Mouse (Mus musculus) kidney, embryonic 16.5 days (tissue): Measurements from ENCODE around the gene Atp2b2. TPM values are rescaled to one million over a fixed set of nuclear protein-coding genes. Genes with fewer than 3 reads are reported as not detected.

Source experiments
- ATAC-seq: fragments of 200-750 bp; cut with Nextera tagmentation; 2 replicates; pipeline ENCODE4 v1.8.0; 2017; ENCODE audit warnings: moderate TSS enrichment; ENCODE audit not compliant: low FRiP score, low TSS enrichment
- H3K27ac ChIP-seq: fragments of 300-500 bp; sonication (generic); 2 replicates; pipeline ENCODE4 v1.5.1; 2014; ENCODE audit warnings: low read length
- H3K27me3 ChIP-seq: fragments of 300-500 bp; sonication (generic); 2 replicates; pipeline ENCODE4 v1.6.1; 2014; ENCODE audit warnings: low read length, control low read depth, mixed read lengths; ENCODE audit not compliant: insufficient read depth
- H3K36me3 ChIP-seq: fragments of 300-500 bp; sonication (generic); 2 replicates; pipeline ENCODE4 v1.6.1; 2014; ENCODE audit warnings: low read length, control low read depth, mixed read lengths; ENCODE audit not compliant: insufficient read depth
- H3K4me1 ChIP-seq: fragments of 300-500 bp; sonication (generic); 2 replicates; pipeline ENCODE4 v1.6.1; 2014; ENCODE audit warnings: low read length, control low read depth, mixed read lengths; ENCODE audit not compliant: insufficient read depth
- H3K4me2 ChIP-seq: fragments of 300-500 bp; sonication (generic); replicated peaks from 2 replicates; pipeline ENCODE4 v1.6.1; 2014; ENCODE audit warnings: low read depth, low read length
- H3K4me3 ChIP-seq: fragments of 300-500 bp; sonication (generic); 2 replicates; pipeline ENCODE4 v1.5.1; 2014; ENCODE audit warnings: mild to moderate bottlenecking, low read length
- H3K9ac ChIP-seq: fragments of 300-500 bp; sonication (generic); replicated peaks from 2 replicates; pipeline ENCODE4 v1.6.1; 2014; ENCODE audit warnings: low read length
- H3K9me3 ChIP-seq: fragments of 300-500 bp; sonication (generic); 2 replicates; pipeline ENCODE4 v1.6.1; 2016; ENCODE audit warnings: low read length, control low read depth
- WGBS: fragments of 180-500 bp; shearing (Covaris S2); extraction: QIAGEN DNeasy Blood & Tissue Kit; methylation state at CpG from one replicate; pipeline ENCODE4 v1.1.7; 2014; 5-methylcytosine and 5-hydroxymethylcytosine counted together
- polyA plus RNA-seq: library from polyadenylated mRNA; unstranded; fragments of >200 nt; fragmentation: Nextera tagmentation; extraction: Ambion mirVana; gene quantifications from 2 replicates; pipeline ENCODE4 v1.2.1, GENCODE M21; 2015

Gene Atp2b2
- polyA plus RNA-seq, 1 experiment from 2014 or later, result 0.09 TPM

- Histone ChIP-seq H3K9me3 (no peaks in the 10 kb centered on the region), H3K36me3 (no peaks in the 10 kb centered on the region), H3K27me3 (no peaks in the 10 kb centered on the region), H3K4me1 (no peaks in the 10 kb centered on the region), H3K9ac (no peak overlapping the region), H3K27ac (no peak overlapping the region), H3K4me3 (no peak overlapping the region), H3K4me2 (no peak overlapping the region)
- WGBS, result 62% methylated on average over 8 of the region's 8 CpGs
- no peak for ATAC-seq
Measured at GRCm38 (mm10) chr6:113936111-113936510, 106.3 kb downstream of the Atp2b2 start.

DNA sequence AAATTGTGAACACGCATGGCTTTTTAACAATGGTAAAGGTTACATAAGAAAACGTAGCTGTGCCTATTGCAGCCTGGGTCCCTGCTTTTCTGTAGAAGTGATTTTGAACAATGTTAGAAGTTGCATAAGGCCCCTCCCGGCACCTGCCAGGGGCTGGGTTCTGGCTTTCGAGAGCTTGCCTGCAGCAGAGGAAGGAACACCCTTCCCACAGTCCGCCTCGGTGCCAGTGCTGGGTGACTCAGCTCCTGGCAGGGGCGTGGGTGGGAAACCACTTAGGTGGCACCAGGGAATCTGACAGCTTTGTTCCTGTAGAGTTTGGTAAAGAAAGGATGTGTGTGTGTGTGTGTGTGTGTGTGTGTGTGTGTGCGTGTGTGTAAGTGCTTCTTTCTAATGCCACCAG, 107.7 kb downstream of the Atp2b2 start:
- Histone ChIP-seq H3K36me3 (no peaks in the 10 kb centered on the region), H3K27ac (no peak overlapping the region), H3K9me3 (no peaks in the 10 kb centered on the region), H3K9ac (no peak overlapping the region), H3K4me1 (no peaks in the 10 kb centered on the region), H3K27me3 (no peaks in the 10 kb centered on the region), H3K4me3 (no peak overlapping the region), H3K4me2 (no peak overlapping the region)
- WGBS, result 79% methylated on average over 7 of the region's 8 CpGs
- ATAC-seq, result no peak

DNA sequence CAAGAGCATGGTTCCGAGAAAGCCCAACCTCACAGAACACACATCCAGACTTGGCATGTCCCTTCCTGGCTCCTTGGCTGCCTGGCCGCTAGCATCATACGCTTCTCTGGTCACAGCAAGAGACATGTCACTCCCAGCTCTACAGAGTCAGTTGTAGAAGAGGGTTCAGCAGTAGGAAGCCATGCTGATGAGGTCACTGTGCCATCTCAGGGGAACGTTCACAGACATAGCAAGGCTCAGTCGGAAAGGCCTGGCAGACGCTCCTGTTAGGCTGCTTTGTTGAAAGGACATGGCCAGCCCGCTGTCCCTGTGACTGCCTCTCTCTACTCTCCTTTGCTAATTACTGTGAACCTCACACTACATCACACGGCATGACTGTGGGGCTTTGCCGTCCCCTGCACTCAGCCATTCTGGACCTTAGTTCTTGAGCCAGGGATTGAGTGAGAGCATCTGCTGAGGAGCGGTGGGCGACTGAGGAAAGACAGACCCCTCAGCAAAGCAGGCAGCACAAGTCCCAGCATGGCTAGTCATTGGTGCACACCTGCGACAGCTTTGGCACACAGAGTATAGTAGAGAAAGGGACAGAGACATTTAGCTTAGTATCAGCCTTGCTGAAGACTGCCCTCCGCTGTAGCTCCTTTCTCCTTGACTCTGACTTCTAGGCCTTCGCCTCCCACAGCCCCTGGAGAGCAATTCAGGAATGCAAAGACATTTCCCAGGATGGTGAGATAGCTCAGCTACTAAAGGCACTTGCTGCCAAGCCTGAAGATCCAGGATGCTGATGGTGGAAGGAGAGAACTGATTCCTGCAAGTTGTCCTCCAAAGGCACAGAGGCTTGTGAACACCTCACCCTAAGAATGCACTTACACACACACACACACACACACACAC, 108.9 kb downstream of the Atp2b2 start:
- Histone ChIP-seq H3K4me3 (no peak overlapping the region), H3K27me3 (no peaks in the 10 kb centered on the region), H3K36me3 (no peaks in the 10 kb centered on the region), H3K4me2 (no peak overlapping the region), H3K9ac (no peak overlapping the region), H3K9me3 (no peaks in the 10 kb centered on the region), H3K4me1 (no peaks in the 10 kb centered on the region), H3K27ac (no peak overlapping the region)
- 81% methylated on average over 14 of the region's 14 CpGs for WGBS
- no peak for ATAC-seq

- Histone ChIP-seq H3K4me2 (no peak overlapping the region), H3K9me3 (no peaks in the 10 kb centered on the region), H3K36me3 (no peaks in the 10 kb centered on the region), H3K4me3 (no peak overlapping the region), H3K9ac (no peak overlapping the region), H3K27ac (no peak overlapping the region), H3K27me3 (no peaks in the 10 kb centered on the region), H3K4me1 (no peaks in the 10 kb centered on the region)
- no peak for ATAC-seq
- WGBS, result 84% methylated on average over 8 of the region's 8 CpGs
Measured at GRCm38 (mm10) chr6:113929191-113929875, 113.1 kb downstream of the Atp2b2 start.

- Histone ChIP-seq H3K27ac (no peak overlapping the region), H3K4me3 (no peak overlapping the region), H3K9me3 (no peaks in the 10 kb centered on the region), H3K4me2 (no peak overlapping the region), H3K36me3 (no peaks in the 10 kb centered on the region), H3K4me1 (no peaks in the 10 kb centered on the region), H3K9ac (no peak overlapping the region), H3K27me3 (no peaks in the 10 kb centered on the region)
- no peak for ATAC-seq
- 85% methylated on average over 4 of the region's 4 CpGs for WGBS
Measured at GRCm38 (mm10) chr6:113923249-113923648, 119.2 kb downstream of the Atp2b2 start.

GRCm38 (mm10) chr6:113920466-113920865, 121.9 kb downstream of the Atp2b2 start:
- H3K27me3 ChIP-seq, result no peaks in the 10 kb centered on the region
- H3K27ac ChIP-seq, result no peak overlapping the region
- H3K36me3 ChIP-seq, result no peaks in the 10 kb centered on the region
- no peak for ATAC-seq
- no peak overlapping the region for H3K4me3 ChIP-seq
- H3K9ac ChIP-seq, result no peak overlapping the region
- no peaks in the 10 kb centered on the region for H3K4me1 ChIP-seq
- no peak overlapping the region for H3K4me2 ChIP-seq
- H3K9me3 ChIP-seq, result no peaks in the 10 kb centered on the region
- 76% methylated on average over 5 of the region's 5 CpGs for WGBS

- no peak for ATAC-seq
- H3K4me2 ChIP-seq, result no peak overlapping the region
- H3K4me1 ChIP-seq, result no peaks in the 10 kb centered on the region
- WGBS, result 67% methylated on average over 3 of the region's 3 CpGs
- no peaks in the 10 kb centered on the region for H3K27me3 ChIP-seq
- H3K27ac ChIP-seq, result no peak overlapping the region
- no peak overlapping the region for H3K4me3 ChIP-seq
- no peaks in the 10 kb centered on the region for H3K36me3 ChIP-seq
- H3K9ac ChIP-seq, result no peak overlapping the region
- no peaks in the 10 kb centered on the region for H3K9me3 ChIP-seq
Measured at GRCm38 (mm10) chr6:113912753-113913152, 129.7 kb downstream of the Atp2b2 start.

GRCm38 (mm10) chr6:113911094-113911493, 131.3 kb downstream of the Atp2b2 start:
- ATAC-seq, result no peak
- Histone ChIP-seq H3K4me3 (no peak overlapping the region), H3K36me3 (no peaks in the 10 kb centered on the region), H3K27ac (no peak overlapping the region), H3K9ac (no peak overlapping the region), H3K4me1 (no peaks in the 10 kb centered on the region), H3K9me3 (no peaks in the 10 kb centered on the region), H3K27me3 (no peaks in the 10 kb centered on the region), H3K4me2 (no peak overlapping the region)
- WGBS, result 75% methylated on average over 16 of the region's 16 CpGs

- Histone ChIP-seq H3K36me3 (no peaks in the 10 kb centered on the region), H3K27ac (no peak overlapping the region), H3K4me1 (no peaks in the 10 kb centered on the region), H3K9me3 (no peaks in the 10 kb centered on the region), H3K4me2 (no peak overlapping the region), H3K9ac (no peak overlapping the region), H3K4me3 (no peak overlapping the region), H3K27me3 (no peaks in the 10 kb centered on the region)
- WGBS, result 87% methylated on average over 3 of the region's 3 CpGs
- no peak for ATAC-seq
Measured at GRCm38 (mm10) chr6:113910411-113911055, 131.9 kb downstream of the Atp2b2 start.

DNA sequence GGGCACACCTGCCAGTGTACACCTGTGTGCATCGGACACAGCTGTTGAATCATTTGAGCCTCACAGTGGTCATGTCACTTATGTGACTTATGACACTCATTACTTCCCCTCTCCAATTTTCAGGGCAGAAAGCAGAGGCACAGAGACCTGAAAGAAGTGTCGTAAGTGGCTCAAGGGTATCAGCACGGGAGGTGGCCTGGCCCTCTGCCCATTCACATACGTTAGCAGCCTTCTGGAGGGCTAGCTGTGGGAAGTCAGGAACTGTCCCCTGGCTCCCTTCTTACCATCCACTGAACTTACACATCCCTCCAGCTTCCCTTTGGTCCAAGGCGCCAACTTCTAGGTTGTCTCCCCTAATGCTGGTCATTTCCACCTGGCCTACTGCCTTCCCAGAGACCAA, 132.6 kb downstream of the Atp2b2 start:
- no peaks in the 10 kb centered on the region for H3K27me3 ChIP-seq
- no peaks in the 10 kb centered on the region for H3K36me3 ChIP-seq
- H3K9ac ChIP-seq, result no peak overlapping the region
- H3K27ac ChIP-seq, result no peak overlapping the region
- H3K4me1 ChIP-seq, result no peaks in the 10 kb centered on the region
- no peak overlapping the region for H3K4me2 ChIP-seq
- H3K9me3 ChIP-seq, result no peaks in the 10 kb centered on the region
- H3K4me3 ChIP-seq, result no peak overlapping the region
- ATAC-seq, result no peak
- 77% methylated on average over 5 of the region's 5 CpGs for WGBS
